Mouse (Mus musculus) hindbrain, embryonic 16.5 days (tissue): ENCODE results near the gene Gm20431. TPM values are rescaled to one million over a fixed set of nuclear protein-coding genes. Genes with fewer than 3 reads are reported as not detected.
A peak's percentile ranks its signal among the peaks of the same experiment; 100 is the strongest.

ENCODE experiments used
- ATAC-seq: fragments of 200-750 bp; cut with Nextera tagmentation; 2 replicates; pipeline ENCODE4 v1.8.0; 2017; ENCODE audit warnings: moderate TSS enrichment, moderate library complexity
- H3K27ac ChIP-seq: fragments of 300-500 bp; sonication (generic); 2 replicates; pipeline ENCODE4 v1.5.1; 2014; ENCODE audit warnings: low read depth, mild to moderate bottlenecking, control low read depth, low read length, moderate library complexity
- H3K27me3 ChIP-seq: fragments of 300-500 bp; sonication (generic); replicated peaks from 2 replicates; pipeline ENCODE4 v1.6.1; 2014; ENCODE audit warnings: low read length; ENCODE audit not compliant: control insufficient read depth, insufficient read depth
- H3K36me3 ChIP-seq: fragments of 300-500 bp; sonication (generic); 2 replicates; pipeline ENCODE4 v1.6.1; 2014; ENCODE audit warnings: mild to moderate bottlenecking, low read length, moderate library complexity, mixed read lengths; ENCODE audit not compliant: control insufficient read depth, insufficient read depth
- H3K4me1 ChIP-seq: fragments of 300-500 bp; sonication (generic); 2 replicates; pipeline ENCODE4 v1.6.1; 2014; ENCODE audit warnings: low read depth, low read length; ENCODE audit not compliant: control insufficient read depth, insufficient read depth
- H3K4me2 ChIP-seq: fragments of 300-500 bp; sonication (generic); 2 replicates; pipeline ENCODE4 v1.6.1; 2014; ENCODE audit warnings: mild to moderate bottlenecking, low read length, control low read depth, moderate library complexity
- H3K4me3 ChIP-seq: fragments of 300-500 bp; sonication (generic); 2 replicates; pipeline ENCODE4 v1.5.1; 2014; ENCODE audit warnings: mild to moderate bottlenecking, low read length, control low read depth, moderate library complexity
- H3K9ac ChIP-seq: fragments of 300-500 bp; sonication (generic); 2 replicates; pipeline ENCODE4 v1.6.1; 2014; ENCODE audit warnings: low read depth, mild to moderate bottlenecking, control low read depth, low read length, moderate library complexity
- H3K9me3 ChIP-seq: fragments of 300-500 bp; sonication (generic); 2 replicates; pipeline ENCODE4 v1.6.1; 2014; ENCODE audit warnings: mild to moderate bottlenecking, low read length, moderate library complexity; ENCODE audit not compliant: control insufficient read depth
- WGBS: fragments of 180-500 bp; shearing (Covaris S2); extraction: QIAGEN DNeasy Blood & Tissue Kit; methylation state at CpG from one replicate; pipeline ENCODE4 v1.1.7; 2014; 5-methylcytosine and 5-hydroxymethylcytosine counted together
- polyA plus RNA-seq: library from polyadenylated mRNA; unstranded; fragments of >200 nt; fragmentation: Nextera tagmentation; extraction: Ambion mirVana; gene quantifications from 2 replicates; pipeline ENCODE4 v1.2.1, GENCODE M21; 2015

The Gm20431 gene
- polyA plus RNA-seq, 1 experiment from 2014 or later, result 12.8 TPM

DNA sequence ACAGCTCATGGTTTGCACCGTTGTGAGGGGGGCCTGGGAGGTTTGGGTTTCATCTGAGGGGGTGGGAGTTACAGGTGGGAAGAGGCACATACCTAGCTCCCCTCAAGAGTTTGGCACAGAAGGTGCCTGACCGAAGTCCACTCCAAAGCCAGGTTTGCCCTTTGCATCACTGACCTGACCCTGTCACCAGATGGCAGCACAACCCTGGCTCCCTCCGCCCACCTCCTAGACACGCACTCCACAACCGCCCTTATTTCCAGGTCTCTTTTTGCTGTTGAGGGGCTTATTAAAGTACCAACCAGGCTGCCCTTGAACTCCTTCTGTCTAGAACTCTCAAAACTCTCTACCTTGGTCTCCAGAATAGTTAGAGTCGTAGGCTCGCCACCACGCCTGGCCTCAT is 20.0 kb downstream of the Gm20431 start:
- Histone ChIP-seq H3K4me2 (no peak overlapping the region), H3K4me3 (no peak overlapping the region), H3K36me3 (peaks cover 3% of the 10 kb centered on the region; the same call in 1 of the 2 replicates), H3K27ac (no peak overlapping the region), H3K27me3 (no peaks in the 10 kb centered on the region), H3K4me1 (no peaks in the 10 kb centered on the region), H3K9ac (no peak overlapping the region), H3K9me3 (no peaks in the 10 kb centered on the region)
- WGBS, result 57% methylated on average over 8 of the region's 8 CpGs
- no peak for ATAC-seq

GRCm38 (mm10) chr2:167640279-167640678 is 21.0 kb downstream of the Gm20431 start:
- Histone ChIP-seq H3K27me3 (no peaks in the 10 kb centered on the region), H3K4me3 (no peak overlapping the region), H3K27ac (no peak overlapping the region), H3K9ac (no peak overlapping the region), H3K9me3 (no peaks in the 10 kb centered on the region), H3K4me1 (no peaks in the 10 kb centered on the region), H3K4me2 (no peak overlapping the region), H3K36me3 (peaks cover 3% of the 10 kb centered on the region; the same call in 1 of the 2 replicates)
- no peak for ATAC-seq
- WGBS, result 90% methylated on average over 3 of the region's 3 CpGs

- Histone ChIP-seq H3K4me1 (peaks cover 18% of the 10 kb centered on the region), H3K9me3 (no peaks in the 10 kb centered on the region), H3K36me3 (no peaks in the 10 kb centered on the region), H3K4me2 (peak overlapping the region; percentile 68), H3K4me3 (peak overlapping the region; percentile 40), H3K27me3 (no peaks in the 10 kb centered on the region), H3K9ac (no peak overlapping the region), H3K27ac (no peak overlapping the region)
- ATAC-seq, result no peak
- 77% methylated on average over 7 of the region's 7 CpGs for WGBS
Observed at GRCm38 (mm10) chr2:167634865-167635512, 26.3 kb downstream of the Gm20431 start.

DNA sequence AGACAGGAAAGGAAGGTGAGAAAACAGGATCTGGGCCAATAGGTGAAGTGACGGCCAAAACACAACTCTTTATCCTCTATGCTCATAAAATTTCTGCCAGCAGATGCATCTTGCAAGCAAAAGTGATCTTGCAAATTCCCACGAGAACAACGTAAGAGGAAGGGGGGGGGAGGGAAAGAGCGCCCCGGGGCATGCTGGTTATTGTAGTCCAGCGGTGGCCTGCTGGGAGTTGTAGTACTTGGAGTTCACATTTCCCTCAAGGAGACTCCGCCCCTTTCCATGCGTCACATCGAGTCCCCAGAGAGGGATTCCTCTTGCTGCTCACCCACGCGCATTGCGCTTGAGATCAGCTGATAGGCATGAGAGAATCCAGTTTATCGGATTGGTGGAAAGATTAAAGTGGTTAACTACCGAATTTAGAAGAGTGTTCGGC is 26.9 kb downstream of the Gm20431 start:
- ATAC-seq, result peak; percentile 66
- peak overlapping the region; percentile 68 for H3K4me2 ChIP-seq
- WGBS, result under 1% methylated on average over 15 of the region's 15 CpGs
- peak overlapping the region; percentile 40 for H3K4me3 ChIP-seq
- H3K4me1 ChIP-seq, result peaks cover 24% of the 10 kb centered on the region
- peak overlapping the region; percentile 70 for H3K27ac ChIP-seq
- H3K36me3 ChIP-seq, result no peaks in the 10 kb centered on the region
- no peaks in the 10 kb centered on the region for H3K9me3 ChIP-seq
- no peaks in the 10 kb centered on the region for H3K27me3 ChIP-seq
- peak overlapping the region; percentile 61 for H3K9ac ChIP-seq

- Histone ChIP-seq H3K36me3 (no peaks in the 10 kb centered on the region), H3K27ac (no peak overlapping the region), H3K4me1 (peaks cover 32% of the 10 kb centered on the region), H3K4me2 (no peak overlapping the region), H3K9ac (no peak overlapping the region), H3K27me3 (no peaks in the 10 kb centered on the region), H3K4me3 (no peak overlapping the region), H3K9me3 (no peaks in the 10 kb centered on the region)
- ATAC-seq, result no peak
- 88% methylated on average over 6 of the region's 6 CpGs for WGBS
Observed at GRCm38 (mm10) chr2:167633537-167633872, 27.8 kb downstream of the Gm20431 start.

GRCm38 (mm10) chr2:167632731-167633536 is 28.4 kb downstream of the Gm20431 start:
- no peaks in the 10 kb centered on the region for H3K36me3 ChIP-seq
- H3K27me3 ChIP-seq, result no peaks in the 10 kb centered on the region
- peak overlapping the region; percentile 79 for H3K4me3 ChIP-seq
- peak overlapping the region; percentile 76 for H3K9ac ChIP-seq
- ATAC-seq, result no peak
- peaks cover 33% of the 10 kb centered on the region for H3K4me1 ChIP-seq
- 84% methylated on average over 12 of the region's 12 CpGs for WGBS
- no peaks in the 10 kb centered on the region for H3K9me3 ChIP-seq
- H3K4me2 ChIP-seq, result peak overlapping the region; percentile 78
- peak overlapping the region; percentile 83 for H3K27ac ChIP-seq

GRCm38 (mm10) chr2:167631591-167632448 is 29.5 kb downstream of the Gm20431 start, which contains the start of gene Ube2v1:
Ube2v1 (minus strand) TSS chr2:167632095.
- peak; percentile 86 for ATAC-seq
- no peaks in the 10 kb centered on the region for H3K36me3 ChIP-seq
- 1% methylated on average over 69 of the region's 87 CpGs for WGBS

DNA sequence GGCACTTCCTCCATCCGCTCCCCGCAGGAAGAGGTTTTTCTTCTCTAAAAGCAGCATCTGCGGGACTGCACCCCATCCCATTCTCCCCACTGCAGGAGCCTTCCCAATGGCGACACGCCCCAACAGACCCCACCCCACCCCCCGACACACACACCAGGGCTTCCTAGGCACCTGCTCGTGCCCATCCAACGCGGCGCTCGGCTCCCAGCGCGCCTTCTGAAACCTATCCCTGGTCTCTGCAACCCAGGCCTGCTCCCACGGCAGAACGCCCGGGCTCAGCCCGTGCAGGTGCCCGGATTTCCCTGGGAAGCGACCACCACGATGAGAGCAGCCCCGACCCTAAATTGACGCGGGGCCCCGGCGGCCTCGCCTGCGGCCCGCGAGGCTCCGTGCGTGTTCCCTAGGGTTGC is 30.1 kb downstream of the Gm20431 start:
- no peaks in the 10 kb centered on the region for H3K27me3 ChIP-seq
- H3K9ac ChIP-seq, result peak overlapping the region; percentile 90
- ATAC-seq, result peak; percentile 13
- under 1% methylated on average over 31 of the region's 31 CpGs for WGBS
- peak overlapping the region; percentile 91 for H3K4me2 ChIP-seq
- peak overlapping the region; percentile 79 for H3K4me3 ChIP-seq
- H3K9me3 ChIP-seq, result no peaks in the 10 kb centered on the region
- no peaks in the 10 kb centered on the region for H3K36me3 ChIP-seq
- peaks cover 33% of the 10 kb centered on the region for H3K4me1 ChIP-seq
- peak overlapping the region; percentile 93 for H3K27ac ChIP-seq

More at GRCm38 (mm10) chr2:167631591-167632448, 29.5 kb downstream of the Gm20431 start, which contains the start of gene Ube2v1:
- peak within 1 kb of the TSS; percentile 93 for H3K27ac ChIP-seq
- H3K4me1 ChIP-seq, result peaks cover 33% of the 10 kb centered on the region
- peak within 1 kb of the TSS; percentile 79 for H3K4me3 ChIP-seq
- peak within 1 kb of the TSS; percentile 90 for H3K9ac ChIP-seq
- peak within 1 kb of the TSS; percentile 91 for H3K4me2 ChIP-seq
- no peaks in the 10 kb centered on the region for H3K27me3 ChIP-seq
- H3K9me3 ChIP-seq, result no peaks in the 10 kb centered on the region
